Mouse (Mus musculus) 3T3-L1 (cell line): ENCODE results near the gene Phf21a.
A peak's percentile ranks its signal among the peaks of the same experiment; 100 is the strongest.
"Not testable (repeated sequence)": the region's sequence is repeated elsewhere in the genome, so short reads cannot be mapped to it uniquely, and the experiment has no call there.

Source experiments
- DNase-seq: peaks from one replicate; pipeline ENCODE4 v3.0.0-alpha.2; 2015; ENCODE audit warnings: low read depth, low spot score

The Phf21a gene

DNA sequence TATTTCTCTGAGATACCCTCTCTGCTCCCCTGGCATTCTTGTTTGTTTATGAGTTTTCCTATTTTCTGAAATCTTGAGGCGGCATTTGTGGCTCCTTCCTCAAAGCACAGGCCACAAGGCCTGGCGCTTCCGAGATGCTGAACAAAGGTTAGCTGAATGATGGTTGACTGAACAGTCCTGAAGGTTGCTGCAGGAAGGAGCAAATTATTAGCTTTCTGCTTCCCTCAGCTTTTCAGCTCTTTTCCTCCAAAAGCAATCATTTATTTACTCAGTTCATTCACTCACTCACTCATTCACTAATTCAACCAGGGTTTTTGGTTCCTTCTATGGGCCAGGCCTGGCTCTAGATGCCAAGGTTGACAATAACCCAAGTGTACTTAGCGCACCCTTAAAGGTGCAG, 10.7 kb upstream of the Phf21a start:
- DNase-seq = no peak

DNA sequence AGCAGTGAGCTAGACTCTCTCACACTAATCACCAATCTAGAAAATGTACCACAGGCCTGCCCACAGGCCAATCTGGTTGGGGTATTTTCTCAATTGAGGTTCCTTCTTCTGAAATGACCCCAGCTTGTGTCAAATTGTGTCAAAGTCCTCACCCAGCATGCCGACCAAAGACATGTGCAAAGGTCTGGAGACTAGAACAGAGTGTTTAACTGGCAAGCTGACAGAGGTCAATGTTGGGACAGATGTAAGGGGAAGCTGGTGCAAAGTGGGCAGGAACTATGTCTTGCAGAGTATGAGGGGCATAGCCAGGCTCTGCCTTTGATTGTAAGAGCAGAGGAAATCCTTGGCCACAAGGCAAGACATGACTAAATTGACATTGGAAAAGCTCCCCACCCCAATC, 7.2 kb upstream of the Phf21a start:
- DNase-seq = no peak

DNA sequence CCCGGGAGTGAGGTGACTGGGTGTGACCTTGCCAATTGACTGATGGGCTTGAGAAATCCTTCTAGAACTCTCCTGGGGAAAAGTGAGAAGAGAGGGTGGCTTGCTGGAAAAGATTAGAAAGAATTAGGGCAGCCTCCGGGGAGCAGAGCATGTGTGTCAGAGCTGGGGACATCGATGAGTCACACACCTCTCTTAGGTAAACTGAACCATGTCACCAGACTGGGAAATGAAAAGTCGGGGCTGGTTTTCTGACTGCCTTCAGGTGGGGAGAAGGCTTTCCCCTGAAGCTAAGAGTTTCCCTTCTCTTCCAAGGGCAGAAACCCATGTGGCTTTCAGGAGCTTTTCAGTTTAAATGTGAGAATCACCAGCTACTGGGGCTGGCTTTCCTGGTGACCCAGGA, 5.9 kb upstream of the Phf21a start:
- DNase-seq = no peak

DNA sequence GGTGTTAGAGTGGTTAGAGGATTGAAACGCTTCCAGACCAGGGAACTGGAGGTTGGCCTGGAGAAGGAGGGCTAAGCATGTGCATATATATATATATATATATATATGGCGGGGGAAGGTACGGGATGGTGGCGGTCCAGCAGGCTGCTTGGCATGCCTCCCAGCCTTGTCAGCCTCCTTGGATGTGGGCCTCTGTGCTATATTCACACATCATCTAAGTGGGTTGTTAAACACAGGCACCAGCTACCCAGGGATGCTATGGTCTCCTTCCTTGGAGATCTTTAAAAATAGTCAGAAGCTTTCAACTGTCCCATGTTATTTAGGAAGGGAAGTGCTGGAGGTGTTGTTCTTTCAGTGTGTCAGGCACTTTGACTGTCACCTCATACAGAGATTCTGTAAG, 3.1 kb upstream of the Phf21a start:
- no peak for DNase-seq

DNA sequence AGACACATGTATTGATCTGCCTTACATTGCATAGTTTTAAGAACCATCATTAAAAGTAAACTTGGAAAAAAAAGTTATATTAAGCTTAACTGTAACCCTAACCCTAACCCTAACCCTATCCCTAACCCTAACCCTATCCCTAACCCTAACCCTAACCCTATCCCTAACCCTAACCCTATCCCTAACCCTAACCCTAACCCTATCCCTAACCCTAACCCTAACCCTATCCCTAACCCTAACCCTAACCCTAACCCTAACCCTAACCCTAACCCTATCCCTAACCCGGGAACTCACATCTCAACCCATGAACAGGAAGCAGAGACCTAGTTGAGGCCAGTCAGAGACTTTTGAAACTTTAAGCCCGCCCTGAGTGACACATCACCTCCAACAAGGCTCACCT, 586 bp downstream of the Phf21a start:
- DNase-seq = not testable (repeated sequence)

DNA sequence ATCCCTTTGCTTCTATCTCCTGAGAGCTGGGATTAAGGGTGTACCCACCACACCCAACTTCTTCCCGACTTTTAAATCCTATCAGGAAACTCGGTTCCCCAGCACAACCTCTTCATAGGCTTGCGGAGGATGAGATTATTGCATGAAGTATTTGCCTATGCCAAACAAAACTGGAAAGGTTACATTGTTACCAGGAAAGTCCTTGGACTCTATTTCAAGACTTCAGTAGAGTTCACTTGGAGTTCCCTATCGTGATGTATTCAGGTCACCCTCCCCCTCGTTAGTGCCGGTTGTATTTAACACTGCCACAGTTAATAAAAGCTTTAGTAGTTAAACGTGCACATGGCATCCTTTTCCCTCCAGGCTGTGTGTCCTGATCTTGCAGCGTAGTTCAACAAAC, 1.2 kb downstream of the Phf21a start:
- DNase-seq = no peak

DNA sequence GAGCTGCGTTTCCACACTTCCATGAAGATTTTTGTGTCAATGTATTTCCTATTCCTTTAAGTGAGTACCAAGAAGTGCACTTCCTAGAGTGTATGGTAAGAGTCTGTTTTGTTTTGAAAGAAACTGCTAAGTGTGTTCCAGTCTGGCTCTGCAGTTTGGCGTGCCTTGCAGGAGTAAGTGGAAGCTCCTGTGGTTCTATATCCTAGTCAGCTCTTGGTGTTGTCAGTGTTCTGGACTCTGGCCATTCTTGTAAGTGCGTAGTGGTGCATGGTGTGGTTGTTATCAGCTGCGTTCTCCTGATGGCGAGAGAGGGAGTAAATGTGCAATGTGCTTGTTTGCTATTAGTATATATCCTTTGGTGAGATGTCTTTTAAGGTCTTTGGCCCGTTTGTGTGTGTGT, 7.9 kb downstream of the Phf21a start:
- no peak for DNase-seq

DNA sequence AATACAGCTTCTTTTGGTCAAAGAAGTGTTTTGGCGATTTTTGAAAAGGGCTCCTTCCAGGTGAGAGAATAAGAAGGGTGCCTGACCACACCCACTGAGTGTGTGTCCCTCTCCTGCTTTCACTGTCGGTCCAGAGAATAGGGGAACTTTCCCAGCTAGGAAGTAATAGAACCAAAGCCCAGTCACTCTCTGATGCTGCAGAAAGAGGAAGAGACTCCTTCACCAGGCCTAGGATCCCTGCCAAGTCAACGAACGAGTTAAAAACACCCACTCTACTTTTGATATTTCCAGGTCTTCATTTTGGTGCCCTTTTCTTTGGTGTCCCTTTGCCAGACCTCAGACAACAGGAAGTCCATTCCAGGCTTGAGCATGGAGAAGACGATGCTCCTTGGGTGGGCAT, 31.6 kb downstream of the Phf21a start:
- DNase-seq = no peak

DNA sequence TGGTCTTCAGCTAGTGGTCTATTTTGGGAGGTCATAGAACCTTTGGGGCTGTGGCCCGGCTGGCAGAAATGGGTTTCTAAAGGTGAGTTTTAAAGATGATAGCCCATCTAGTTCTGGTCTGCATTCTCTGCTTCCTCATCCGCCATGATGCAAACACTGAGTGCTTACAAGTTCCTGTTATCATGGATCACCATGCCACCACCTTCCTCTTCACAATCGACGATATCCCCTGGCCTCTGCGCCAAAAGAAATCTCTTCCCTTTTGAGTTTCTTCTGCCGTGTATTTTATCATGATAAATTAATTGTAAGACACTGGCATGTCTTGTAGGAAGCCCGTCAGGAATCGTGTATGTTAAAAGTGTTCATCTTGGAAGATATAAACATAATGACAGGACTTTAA, 32.4 kb downstream of the Phf21a start:
- DNase-seq = no peak

DNA sequence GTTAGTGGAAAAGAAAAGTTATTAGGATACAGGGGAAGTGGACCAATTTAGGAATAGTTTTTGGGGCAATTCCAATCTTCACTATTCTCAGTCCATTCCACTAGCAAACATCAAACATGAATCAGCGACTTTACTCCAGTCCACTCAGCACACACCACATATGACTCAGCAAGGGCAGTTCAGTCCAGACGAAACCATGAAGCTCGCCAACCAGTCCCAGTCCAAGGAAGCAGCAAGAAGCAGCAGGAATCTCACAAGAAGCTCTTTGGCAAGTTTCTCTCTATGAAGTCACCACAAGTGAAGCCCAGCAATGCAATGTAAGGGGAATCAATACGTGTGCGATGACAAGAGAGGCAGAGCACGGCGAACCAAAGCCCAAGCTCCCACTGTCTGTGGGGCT, 37.2 kb downstream of the Phf21a start:
- DNase-seq = peak; percentile 67

DNA sequence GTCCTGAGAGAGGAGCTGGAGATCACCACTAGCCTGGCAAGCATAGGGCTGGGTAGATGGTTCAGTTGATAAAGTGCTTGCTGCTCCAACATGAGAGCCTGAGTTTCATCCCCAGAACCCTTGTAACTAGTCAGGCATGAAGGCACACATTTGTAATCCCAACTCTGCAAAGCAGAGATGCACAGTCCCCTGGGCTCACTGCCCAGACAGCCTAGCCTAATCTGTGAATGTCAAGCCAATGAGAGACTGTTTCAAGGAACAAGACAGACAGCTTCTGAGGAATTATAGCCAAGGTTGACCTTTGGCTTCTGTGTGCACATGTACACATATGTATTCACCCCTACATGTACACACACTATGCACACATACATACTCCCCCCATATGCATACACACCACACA, 45.8 kb downstream of the Phf21a start:
- DNase-seq = no peak

DNA sequence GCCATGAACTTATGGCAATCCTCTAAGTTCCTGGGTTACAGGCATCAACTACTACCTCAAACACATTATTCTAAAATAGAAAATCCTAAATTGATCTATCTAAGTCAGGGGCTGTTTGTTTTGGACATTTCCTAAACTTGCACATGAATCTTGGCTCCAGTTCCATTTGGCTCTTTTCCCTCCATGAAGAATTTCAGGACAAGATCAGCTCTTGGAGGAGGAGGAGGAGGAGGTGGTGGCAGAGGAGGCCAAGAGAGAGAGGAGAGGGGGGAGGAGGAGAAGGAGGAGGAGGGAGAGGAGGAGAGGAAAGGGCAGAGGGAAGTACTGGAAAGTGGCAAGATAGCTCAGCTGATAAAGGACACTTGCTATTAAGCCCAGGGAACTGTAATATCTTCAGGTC, 46.4 kb downstream of the Phf21a start:
- no peak for DNase-seq

DNA sequence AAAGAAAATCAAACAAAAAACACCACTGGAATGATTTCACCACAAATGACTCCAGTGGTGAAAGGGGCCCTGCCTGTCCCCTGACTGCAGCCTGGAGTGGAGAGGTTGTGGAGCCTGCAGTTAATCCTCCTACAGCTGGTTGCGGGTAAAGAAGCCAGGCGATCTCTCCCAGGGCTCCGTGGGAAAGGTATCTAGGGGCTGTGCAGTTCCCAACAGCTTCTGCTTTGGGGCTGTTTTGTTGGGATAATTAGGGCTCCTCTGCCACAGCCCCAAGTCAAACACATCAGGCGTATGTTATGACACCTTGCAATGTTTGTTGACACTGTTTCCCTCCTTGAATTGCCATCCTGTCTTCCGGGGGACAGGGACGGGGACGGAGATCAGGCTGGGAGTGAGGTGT, 47.5 kb downstream of the Phf21a start:
- no peak for DNase-seq

DNA sequence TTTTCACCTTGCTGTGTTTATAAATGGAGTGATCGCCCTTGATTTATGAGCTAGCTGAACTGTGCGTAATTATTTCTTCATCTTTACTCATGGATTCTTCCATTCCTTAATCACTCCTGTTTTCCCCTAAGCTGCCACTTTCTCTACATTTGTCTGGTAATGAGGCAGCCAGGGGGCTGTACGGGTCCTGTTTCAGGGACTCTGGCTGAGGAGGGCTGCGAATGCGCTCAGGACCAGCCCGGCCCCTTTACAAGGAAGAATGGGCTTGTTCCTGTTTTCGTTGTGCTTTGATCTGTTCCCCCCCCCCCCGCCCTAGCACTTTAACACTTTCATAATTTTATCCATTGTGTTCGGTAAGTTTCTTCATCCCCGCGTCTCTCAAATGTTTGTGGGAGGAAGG, 48.2 kb downstream of the Phf21a start:
- no peak for DNase-seq

DNA sequence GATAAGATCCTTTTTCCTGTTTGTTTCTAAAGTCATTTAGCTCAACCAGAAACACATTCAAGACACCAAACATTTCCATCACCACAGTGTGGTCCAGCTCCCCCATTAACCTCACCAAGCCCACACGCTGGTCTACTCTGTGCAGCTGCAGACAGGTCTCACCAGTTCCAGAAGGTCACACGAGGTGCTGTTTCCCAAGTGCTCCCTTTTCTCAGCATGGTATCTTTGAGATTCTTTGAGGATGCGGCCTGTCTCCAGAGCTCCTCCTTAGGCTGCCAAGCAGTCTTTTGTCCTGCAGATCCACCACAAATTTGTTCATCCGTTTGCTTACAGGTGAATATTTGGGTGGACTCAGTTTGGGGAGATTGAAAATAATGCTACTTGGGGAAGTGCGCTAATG, 51.0 kb downstream of the Phf21a start:
- DNase-seq = no peak

DNA sequence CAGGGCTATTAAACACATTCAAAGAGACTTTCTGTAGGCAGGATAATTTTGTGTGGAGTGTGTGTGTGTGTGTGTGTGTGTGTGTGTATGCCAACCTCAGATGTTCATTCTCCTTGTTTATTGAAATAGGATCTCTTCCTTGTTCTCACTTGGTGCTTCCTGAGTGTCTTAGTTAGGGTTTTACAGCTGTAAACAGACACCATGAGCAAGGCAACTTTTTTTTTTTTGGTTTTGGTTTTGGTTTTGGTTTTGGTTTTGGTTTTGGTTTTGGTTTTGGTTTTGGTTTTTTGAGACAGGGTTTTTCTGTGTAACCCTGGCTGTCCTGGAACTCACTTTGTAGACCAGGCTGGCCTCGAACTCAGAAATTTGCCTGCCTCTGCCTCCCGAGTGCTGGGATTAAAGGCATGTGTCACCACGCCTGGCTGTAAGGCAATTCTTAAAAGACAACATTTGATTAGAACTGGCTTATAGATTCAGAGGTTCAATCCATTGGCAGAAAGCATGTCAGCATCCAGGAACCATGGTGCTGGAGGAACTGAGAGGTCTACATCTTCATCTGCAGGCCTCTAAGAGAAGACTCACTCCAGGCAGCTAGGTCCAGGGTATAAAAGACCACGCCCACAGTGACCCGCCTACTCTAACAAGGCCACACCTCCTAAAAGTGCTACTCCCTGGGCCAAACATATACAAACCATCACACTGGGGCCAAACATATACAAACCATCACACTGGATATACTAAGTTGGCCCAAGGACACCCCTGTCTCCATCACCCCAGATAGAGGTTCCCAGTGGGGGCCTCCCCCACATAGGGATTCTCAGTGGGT, 55.2 kb downstream of the Phf21a start:
- peak; percentile 13 for DNase-seq

DNA sequence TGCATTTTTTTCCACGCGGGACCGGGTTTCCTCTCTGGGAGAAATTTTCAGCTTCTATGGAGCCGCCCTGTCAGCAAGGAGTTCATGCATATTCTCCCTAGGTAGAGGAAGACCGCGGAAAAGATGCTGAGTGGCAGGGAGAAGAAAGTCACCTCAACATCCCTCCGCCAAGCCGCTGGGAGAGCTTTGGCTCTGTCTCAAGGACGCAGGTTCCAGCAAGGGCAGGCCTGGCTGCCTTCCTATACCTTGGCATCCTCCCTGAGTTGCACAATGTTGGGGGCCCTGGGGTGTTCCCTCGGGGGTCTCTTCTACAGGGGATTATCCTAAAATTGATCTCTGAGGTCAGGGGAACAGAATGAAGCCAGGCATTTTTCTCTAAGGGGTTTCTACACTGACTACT, 71.4 kb downstream of the Phf21a start:
- DNase-seq = no peak

DNA sequence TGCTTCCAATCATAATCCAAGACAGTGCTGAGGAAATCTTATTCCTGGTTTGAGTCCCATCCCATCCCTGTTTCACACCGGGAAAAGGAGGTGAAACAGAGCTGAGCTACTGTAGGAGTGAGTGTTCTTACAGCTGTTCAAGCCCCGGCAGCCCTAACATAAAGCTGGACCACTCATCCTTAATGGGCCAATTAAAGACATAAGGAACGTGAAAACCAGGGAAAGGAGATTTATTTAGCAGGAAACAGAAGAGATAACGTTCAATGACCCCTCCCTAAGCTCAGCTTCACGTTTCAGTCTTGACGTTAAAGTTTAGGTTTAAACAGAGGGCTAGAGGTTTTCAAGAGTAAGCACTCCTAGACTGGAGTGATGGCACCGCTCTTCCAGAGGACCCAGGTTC, 74.0 kb downstream of the Phf21a start:
- no peak for DNase-seq

DNA sequence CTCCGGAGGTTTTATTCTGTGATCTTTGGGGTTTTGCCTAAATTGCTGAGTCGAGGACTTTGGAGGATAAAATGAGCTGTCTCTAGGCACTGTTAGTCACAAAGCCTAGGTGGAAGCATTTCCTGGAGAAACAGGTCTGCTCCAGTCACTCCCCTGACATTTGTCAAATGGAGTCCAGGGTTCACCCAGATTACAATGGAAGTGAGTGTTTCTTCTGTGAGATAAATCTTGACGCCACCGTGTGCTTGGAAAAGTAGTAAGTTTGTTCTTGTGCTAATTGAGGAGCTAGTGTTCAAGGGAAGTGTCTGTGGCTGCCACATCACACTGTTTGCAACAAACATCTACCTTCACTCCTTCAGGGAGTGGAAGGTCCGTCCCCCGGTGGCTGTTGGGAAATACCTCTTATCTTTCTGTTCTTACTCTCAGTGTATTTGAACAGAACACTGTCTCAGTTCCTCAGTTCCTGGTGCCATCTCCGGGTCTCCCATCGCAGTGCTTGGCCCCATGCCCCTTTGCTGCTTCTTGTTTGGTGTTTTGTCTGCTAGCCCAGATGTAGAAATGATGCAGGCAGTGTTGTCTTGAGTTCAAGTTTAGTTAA, 78.2 kb downstream of the Phf21a start:
- no peak for DNase-seq

DNA sequence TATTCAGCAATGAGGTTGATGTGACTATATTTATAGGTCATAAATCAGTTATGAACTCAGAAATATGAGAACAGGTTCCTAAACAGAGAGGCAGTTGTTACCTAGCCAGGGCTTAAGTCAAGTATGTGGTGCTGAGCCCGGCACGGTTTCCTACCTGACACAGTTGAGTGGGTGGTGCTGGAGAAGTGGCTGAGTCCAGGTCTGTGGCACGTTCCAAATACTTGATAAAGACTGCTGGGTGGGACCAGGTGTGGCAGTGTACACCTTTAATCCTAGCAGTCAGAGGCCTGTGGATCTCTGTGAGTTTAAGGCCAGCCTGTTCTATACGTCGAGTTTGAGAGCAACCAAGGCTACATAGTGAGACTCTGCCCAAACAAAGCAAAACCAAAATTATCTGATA, 79.4 kb downstream of the Phf21a start:
- DNase-seq = no peak

DNA sequence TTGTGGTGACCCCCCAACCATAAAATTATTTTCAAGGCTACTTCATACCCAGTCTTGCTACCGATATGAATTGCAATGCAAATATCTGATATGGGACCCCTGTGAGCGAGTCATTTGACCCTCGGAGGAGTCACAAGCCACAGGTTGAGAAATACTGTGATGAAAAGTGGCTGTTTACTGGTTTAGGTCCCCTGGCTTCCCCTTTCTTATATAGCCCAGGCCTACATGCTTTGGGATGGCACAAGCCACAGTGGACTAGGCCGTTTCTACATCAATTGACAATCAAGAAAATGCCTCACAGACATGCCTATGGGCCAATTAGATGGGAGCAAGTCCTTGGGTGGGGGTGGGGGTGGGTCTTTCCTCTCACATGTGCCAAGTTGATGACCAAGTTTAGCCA, 80.3 kb downstream of the Phf21a start:
- no peak for DNase-seq

DNA sequence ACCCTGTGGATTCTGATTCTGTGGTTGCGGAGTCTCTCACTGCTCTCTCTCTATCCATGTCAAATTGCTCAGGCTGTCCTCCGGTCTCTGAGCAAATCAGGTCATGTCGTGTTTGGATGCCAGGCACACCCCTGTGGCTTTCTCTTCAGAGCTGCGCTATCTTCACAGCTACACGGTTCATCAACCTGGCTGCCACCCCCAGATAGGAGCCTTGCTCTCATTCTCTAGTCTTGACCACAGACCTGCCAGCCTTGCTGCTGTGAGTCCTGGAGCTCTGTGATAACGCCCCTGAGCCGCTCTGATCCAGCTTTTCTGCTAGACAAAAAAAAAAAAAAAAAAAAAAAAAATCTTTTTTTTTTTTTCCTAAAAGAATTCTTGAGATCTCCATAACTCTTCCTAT, 81.3 kb downstream of the Phf21a start:
- DNase-seq = no peak

DNA sequence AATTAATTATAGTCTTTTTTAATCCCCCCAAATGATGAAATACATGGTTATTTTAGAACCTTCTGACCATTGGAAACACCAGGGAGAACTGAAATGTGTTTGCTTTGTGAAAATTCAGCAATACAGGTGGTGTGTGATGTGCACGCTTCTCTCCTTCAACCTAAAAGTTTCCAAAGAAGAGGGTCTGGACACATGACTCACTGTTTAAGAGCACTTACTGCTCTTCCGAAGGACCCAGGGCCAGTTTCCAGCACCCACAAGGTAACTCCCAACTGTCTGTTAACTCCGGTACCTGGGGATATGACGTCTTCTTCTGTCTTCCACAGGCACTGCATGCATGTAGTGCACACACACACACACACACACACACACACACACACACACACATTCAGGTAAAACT, 82.1 kb downstream of the Phf21a start:
- DNase-seq = no peak

DNA sequence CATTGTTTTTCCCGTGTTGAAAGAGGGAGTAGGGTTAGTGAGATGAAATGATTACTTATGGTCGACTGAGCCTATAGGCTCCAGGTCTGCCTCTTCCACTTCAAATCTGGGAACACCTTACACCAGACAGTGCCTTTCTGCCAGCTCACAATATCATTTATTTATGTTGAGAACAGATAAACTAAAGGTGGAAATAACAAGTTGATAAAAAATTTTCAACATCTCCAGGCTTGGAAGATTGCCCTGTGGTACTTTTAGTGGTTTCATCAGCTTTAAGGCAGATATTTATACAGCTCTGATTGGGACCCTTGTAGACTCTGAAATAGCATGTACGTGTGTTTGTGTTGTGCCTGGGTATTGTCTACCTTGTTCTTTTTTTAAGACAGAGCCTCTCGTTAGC, 83.4 kb downstream of the Phf21a start:
- DNase-seq = no peak
